Mouse (Mus musculus): Measurements from ENCODE around the gene Tlx3.

Gene Tlx3

DNA sequence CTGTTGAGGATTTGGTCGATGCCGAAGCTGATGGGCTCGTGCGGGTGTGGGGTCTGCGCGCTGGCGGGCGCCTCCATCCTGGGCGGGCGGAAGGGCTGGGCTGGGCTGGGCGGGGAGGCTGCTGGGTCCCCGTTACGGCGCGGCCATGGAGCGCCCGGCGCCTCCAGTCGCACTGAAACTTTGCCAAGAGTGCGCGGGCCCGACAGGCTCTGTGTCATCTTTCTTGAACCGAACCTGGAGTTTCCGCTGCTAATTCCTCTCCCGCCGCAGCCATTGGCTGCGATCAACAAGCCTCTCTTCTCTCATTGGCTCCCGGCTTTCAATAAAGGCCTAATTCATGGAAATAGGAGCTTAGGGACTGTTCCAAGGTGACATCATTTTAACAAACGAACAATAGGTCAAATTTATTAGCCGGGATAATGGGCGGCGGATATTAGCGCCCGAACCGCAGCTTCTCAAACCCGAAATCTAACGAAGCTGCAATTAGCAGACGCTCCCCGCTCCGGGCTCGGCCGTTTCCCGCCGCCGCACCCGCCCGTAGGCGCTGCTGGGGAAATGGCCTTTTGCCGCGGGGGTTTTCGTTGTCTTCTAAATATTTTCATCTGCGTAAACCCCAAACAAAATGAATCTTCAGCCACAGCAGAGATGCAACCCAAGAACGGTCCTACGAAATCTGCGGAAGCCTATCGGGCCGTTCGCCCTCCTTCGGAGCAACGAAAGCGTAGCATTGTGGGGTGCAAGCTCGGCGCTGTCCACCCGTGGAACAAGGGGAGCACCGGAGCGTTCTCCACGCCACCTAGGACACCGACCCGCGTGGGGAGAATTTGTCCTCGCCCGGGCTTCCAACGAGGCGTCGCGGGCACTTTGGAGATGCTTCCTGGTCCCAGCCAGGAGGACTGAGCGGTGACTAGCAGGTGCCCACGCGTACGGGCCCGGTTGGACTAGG lies at the start of gene Tlx3:
Gene Tlx3 (minus strand): TSS at position 207 of the 946 bp plus-strand sequence.
- no peak for DNase-seq (ENCODE audit: low read depth, low spot score)

DNA sequence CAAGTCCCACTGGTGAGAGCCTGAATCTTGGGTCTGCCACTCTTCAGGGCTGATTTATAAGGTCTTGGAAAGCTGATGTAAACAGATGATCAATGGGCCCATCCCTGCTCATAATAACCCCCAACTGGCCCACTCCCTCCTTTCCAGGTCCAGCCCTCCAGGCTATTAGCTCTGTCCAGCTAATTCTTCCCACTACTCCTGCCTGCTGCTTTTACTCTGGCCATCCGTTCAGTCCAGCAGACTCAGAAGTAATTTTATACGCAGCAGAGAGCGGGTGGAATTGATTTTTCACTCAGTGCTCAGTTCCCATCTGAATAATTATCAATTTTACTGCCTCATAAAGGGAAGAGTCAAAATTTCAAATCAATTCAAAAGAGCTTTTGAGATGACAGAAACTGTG lies 36.9 kb upstream of the Tlx3 start:
- DNase-seq (ENCODE audit: low read depth, low spot score): no peak

DNA sequence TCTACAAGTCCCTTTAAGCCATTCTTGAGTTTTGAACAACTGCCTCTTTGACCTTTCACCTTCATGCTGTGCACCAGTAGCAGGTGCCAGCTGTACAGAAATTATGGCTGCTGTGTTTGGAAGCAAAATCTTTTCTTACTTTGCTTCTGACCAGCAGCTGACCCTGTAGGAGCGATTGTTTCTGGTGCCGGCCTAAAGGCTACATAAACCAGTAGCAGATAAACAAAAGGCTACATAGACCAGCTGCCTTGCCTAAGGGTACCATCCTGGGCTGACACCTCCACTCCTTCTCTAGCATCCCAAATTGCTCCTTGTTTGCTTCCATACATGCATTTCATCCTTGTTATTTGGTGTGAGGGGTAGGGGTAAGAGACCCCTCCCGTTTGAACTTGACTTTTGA lies 30.7 kb upstream of the Tlx3 start:
- DNase-seq (ENCODE audit: low read depth, low spot score): no peak

DNA sequence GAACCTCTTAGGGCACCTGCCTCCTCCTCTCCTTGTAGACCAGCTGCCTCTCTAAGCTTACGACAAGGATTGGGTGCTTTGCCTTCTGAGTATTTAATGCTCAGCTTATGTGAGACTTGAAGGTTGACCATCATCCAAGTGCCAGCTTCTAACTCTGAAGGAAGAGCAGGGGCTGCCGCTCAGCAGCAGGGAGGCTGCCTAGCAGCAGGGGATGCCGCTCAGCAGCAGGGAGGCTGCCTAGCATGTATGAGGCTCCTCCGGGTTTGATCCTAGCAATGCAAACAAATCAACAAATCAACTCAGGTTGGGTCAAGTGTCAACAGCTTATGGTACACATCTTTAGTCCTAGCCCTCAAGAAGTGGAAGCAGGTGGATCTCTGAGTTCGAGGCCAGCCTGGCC lies 28.7 kb upstream of the Tlx3 start:
- no peak for DNase-seq (ENCODE audit: low read depth, low spot score)

DNA sequence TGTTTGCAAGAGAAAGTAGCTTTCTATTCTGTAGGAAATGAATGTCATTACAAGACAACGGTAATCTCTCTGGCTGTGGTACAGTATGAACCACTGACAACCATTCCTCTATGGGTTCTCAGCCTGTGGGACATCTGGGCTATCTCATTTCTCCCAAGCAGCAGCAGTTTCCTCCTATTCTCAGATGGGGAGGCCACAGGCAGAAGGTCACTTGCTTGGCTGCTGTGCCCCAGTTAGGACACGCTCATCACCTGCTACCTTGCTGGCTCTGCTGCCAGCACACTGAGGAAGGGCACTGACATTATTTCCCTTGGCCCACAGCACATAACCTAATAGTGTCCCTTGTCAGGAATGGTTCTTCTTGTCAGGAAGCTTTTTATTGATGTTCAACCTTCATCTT lies 24.8 kb upstream of the Tlx3 start:
- DNase-seq (ENCODE audit: low read depth, low spot score): no peak

DNA sequence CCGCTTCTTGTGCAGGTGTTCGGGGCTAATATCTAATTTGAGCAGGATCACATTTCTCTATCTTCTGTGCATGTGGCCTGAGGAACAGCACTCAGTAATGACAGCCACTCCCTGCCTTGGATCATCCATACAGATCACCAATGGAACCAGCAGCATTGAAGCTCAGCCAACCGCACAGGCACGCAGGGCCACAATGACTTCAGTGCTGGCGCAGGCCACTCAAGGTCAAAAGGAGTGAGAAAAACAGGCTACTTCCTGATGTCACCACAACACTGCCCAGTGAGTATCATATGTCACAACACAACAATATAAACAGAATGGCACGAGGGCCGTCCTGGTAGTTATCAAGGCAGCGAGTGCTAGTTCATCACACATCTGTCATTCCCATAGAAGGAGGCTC lies 23.1 kb upstream of the Tlx3 start:
- no peak for DNase-seq (ENCODE audit: low read depth, low spot score)

DNA sequence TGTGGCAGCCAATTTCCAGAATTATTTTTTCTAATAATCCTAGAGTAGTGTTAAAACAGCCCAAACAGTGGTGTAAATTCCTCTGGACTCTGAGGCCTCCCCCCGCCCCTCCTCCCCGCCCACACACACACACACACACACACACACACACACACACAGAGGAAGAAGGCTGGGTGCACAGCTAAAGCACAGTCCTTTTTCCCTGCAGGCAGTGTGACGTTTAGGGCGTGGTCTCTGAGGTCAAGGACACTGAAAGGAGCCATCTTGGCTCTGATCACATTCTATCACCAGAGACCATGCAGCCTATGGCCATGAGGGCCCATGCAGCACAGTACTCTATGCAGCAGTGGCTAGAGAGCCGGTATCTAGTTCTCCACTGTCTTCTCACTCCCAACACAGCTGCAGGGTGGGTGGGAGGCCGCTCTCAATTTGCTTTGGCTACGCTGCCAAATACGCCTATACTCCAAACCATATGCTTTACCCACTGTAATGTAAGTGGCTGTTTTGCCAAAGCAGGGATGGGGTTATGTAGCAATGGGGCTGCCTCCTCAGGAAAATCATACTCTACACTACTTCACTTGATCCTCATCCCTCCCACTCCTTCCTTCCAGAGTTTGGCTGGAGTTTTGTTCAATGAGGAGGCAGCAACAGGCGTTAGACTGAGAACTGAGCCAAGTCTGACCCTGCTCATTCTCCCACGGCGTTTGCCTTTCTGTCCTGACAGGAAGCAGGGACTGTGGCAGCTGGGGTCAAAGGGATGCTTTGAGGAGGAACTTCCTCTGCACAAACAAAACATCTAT lies 18.4 kb upstream of the Tlx3 start:
- no peak for DNase-seq (ENCODE audit: low read depth, low spot score)

DNA sequence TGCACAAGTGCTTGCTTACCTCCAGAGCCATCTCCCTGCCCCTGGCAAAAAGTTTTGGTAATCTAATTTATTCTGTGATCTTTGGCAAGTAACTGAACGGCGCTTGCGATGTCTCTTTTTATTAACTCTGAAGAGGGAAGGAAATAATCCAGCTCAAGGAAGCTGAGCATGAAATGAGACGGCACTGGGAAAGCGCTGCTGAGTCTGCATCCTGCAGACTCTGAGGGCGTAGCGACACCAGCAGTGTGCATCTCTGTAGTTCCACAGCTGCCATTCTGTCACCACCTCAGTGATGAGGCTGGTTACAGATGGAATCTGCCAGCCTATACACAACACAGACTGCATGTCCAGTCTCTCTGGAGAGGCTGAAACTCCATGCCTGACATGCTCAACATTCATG lies 17.4 kb upstream of the Tlx3 start:
- no peak for DNase-seq (ENCODE audit: low read depth, low spot score)

DNA sequence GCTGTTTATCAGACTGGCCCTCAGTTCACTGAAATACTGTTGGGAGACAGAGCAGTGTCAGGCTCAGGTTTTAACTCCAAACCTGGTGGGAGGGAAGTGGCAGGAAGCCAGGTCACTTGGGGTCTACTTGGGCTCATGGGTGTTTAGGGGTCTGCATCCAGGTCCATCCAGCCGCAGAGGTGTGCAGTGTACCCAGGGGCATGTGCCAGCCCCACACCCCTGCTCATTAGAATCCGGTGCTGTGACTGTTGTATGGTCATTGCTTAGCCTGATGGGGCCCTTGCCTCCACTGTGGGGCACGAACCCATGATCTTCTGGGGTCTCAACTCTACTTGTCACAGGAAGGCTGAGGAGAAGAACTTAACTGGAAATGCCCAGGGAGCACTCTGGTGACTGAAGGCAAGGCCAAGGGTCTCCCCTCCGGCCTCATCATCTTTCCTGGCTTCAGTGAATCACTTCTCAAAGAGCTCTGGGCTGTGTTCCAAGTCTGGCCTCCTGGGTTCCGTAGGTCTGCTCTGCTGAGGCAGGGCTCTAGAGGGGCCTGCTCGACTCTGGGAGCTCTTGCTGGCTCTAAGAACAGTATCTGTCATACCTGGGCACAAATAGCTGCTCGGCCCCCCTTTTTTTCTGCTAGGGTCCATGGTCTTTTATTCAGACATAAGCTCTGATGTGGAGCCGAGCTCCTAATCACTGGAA lies 14.1 kb upstream of the Tlx3 start:
- DNase-seq (ENCODE audit: low read depth, low spot score): no peak

DNA sequence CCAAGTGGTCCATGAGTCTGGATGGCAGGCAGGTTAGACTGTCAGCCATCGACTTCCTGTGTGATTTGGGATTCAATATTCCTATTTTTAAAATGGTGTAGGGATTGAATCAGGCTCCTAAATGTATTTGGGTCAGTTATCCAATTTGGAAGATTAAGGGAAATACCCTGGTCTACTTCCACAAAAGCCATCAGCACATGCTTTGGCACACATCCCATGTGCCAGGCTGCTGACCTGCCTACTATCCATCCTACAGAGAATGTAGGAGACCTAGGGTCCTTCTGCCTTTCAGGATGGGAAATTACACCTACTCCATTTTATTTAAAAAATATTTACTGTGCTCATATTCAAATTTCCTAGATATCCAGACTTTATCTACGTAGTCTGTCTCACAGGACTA lies 4.0 kb upstream of the Tlx3 start:
- no peak for DNase-seq (ENCODE audit: low read depth, low spot score)

DNA sequence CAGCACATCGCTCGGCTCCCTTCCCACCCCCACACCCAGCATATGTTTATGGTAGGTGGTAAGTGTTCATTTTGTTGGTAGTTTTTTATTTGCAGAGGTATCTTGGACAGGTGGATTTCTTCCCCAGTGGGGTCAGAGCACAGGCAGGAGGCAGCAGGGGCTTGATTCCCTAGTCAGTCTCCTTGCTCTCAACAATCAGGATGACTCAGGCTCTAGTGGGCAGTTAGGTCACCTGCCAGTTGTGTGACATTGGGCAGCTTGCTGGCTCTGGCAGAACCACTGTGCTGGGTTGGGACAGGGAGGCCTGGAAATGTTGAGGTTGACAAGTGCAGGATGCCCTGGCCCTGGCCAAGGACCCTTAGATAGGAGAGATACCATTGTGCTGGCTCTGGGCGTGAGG lies 1.6 kb upstream of the Tlx3 start:
- DNase-seq (ENCODE audit: low read depth, low spot score): no peak

DNA sequence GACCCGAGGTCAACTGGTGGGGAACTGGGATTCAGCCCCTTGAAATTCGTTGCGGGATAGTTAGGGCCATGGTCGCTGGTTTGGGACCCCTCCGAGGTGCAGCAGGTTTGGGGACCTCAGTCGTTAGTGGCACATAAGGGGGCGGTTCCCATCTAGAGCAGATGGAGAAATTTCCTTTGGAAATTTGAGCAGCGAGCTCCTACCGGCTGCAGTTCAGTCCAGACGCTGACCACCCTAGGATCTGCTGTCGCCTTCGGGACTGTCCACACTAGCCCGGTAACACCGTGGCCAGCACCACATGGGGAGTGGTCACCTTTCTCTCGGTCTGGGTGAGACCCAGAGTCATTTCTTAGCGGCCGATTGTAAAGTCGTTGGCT lies 928 bp upstream of the Tlx3 start:
- DNase-seq (ENCODE audit: low read depth, low spot score): no peak

DNA sequence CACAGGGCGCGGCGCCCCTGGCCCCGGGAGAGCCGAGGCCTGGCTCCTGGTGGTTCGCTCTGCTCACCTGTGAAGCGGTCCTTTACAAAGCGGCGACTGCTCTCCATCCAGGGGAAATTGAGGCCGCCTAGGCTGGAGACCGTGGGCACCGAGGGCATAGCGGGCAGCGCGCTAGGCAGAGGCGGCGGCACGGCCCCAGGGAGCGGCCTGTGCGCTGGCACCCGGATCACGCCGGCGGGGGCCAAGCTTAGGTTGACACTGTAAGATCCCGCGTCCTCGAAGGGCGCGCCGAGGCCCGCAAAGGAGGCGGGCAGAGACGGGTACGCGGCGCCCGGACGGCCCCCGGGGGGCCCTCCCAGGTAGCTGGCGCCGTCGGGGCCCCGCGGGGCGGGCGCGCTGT lies 417 bp downstream of the Tlx3 start:
- no peak for DNase-seq (ENCODE audit: low read depth, low spot score)

DNA sequence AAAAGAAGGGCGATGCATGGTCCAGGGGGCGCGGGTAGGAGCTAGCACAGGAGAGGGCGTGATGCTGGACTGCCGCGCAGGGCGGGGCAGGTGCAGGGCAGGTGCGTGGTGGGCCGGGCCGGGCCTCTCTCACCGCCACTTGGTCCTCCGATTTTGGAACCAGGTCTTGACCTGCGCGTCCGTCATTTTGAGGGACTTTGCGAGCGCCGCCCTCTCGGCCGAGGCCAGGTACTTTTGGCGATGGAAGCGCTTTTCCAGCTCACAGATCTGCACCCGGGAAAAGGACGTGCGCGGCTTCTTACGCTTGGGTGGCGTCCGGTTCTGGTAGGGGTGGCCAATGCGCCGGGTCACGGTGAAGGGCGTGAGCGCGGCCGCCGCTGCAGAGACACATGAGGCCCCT lies 1.1 kb downstream of the Tlx3 start:
- no peak for DNase-seq (ENCODE audit: low read depth, low spot score)

DNA sequence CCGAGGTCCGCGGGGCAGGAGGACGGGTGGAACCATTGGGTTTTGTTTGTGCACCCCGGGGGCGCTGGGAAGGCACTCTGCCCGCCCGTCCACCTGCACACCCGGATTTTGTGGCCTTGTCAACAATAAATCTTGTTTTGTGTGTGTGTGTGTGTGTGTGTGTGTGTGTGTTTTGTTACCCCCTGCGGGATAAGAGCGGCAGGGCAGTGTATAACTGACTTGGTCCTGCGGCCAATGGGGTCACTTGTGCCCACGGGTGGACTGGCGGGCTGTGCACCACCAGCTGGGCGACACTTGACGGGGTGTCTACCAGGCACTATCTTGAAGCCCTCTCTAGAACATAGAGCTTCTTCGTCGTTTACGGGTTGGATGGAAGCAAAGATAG lies 1.8 kb downstream of the Tlx3 start:
- no peak for DNase-seq (ENCODE audit: low read depth, low spot score)

DNA sequence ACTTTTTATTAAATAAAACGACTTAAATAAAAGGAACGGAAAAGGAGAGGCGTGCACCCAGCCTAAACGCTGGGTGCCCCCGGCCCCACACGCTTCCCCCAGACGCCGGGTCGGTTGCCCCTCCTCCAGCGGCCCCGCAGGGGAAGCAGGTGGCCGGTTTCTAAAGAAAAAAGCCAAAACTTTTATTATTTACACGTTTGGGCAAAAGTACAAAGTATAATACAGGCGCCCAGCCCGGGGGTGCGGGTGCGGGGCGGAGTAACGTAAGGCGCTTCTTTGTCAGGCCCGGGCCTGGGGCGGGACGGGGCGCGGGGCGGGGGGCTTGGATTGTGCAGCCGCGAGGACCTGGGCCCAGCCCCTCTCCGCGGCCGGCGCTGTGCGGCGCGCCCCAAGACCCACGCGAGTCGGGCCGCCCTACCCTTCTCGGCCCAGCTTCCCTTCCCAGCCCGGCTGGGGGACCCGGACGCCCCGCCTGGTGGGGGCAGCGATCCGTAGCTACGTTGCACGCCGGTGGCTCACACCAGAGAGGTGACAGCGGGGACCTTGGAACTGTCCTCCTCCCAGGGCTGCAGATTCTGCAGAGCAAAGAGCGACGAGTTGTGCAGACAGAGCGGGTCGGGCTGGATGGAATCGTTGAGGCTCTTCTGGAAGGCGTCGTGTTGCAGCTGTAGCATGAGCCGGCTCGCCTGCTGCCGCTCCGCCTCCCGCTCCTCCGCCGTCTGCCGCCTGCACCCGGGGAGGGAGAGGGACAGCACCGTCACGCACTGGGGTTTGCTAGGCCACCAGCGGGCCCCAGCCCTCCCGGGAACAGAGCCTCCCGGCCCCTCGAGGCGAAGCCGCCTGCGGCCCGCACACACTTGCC lies 2.4 kb downstream of the Tlx3 start:
- no peak for DNase-seq (ENCODE audit: low read depth, low spot score)

DNA sequence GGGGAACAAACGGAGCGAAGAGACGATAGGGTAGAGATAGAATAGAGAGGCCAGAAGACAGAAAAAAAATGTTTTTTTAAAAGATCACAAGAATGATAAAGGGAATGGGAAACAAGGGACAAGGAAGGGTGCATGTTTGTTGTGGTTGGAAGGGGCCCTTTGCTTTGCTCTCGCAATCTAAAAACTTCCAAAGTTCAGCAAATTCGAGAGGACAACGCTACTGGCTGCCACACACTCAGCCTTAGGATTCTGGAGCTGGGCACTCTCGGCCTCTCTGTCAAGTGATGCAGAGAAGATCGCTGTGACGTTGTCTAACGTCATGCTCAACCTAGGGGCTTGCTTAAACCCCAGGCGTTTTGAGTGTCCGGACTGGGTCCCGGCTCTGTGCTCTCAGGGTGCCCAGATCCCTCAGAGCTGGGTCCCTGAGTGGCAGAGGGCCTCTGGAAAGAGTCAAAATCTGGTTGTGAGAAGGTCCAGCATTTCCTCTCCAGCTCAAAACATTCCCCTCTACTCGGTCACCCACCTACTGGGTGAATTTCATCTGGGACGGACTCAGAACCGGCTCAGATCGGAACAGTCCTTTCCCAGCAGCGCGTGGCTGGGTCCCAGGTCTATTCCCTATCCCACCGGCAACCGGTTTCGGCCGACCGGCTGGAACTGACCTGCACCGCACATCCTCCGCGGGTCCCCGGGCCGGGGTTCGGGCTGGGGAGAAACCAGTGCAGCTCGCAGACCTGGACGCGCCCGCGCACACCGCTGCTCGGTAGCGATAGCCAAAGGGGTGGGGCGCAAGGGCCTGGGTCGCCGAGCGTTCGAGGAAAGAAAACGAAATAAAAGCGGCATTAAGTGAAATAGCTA lies 3.3 kb downstream of the Tlx3 start:
- DNase-seq (ENCODE audit: low read depth, low spot score): no peak

DNA sequence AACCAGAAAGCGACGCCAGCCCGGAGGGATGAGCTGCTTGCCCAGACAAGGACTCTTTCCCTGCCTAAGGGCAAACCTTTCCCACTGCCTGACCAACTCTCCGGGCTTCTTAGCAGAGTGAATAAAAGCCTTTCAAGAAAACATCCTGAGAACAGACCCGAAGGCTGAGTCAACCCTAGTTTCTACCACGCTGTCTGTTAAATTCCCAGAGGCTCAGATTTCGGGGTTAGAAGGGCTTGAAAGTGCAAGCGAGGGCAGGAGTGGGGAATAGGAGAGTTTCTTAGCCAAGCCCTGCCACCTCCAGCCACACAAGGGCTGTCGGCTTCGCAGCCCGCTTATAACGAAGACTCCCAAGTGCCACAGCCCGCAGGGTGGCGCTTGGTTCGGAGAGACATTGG lies 4.3 kb downstream of the Tlx3 start:
- no peak for DNase-seq (ENCODE audit: low read depth, low spot score)

DNA sequence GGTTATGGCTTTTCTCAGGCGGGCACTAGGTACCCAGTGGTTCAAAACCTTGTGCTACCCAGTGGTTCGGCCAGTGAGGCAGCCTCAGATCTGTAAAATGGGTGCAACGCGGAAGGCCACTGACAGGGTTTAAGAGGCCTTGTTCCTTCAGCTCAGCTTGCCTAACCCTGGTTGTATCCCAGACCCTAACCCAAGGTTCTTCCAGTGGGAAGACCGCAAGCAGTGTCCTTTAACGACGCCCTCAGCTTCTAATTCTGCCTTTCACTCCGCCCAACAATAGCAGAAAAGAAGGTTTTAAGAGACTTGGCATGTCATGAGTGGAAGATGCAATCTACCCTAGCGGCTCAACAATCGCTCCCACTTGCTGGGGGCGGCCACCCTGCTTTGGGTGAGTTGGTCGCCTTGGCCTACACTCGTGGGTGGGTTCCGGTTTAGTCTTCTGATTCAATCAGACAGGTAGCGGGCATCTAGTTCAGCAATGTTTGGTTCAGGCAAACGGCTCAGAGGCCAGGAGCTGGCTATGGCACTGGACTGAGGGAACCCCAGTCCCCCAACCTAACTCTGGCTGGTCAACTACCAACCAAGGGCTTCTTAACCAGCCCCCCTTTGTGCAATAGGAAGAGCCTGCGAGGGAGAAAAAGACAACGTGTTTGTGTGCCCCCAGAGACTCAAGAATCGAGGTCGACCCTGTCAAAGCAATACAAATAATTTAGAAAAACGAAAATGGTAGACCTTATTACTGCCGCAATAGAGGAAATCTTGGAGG lies 4.9 kb downstream of the Tlx3 start:
- no peak for DNase-seq (ENCODE audit: low read depth, low spot score)

DNA sequence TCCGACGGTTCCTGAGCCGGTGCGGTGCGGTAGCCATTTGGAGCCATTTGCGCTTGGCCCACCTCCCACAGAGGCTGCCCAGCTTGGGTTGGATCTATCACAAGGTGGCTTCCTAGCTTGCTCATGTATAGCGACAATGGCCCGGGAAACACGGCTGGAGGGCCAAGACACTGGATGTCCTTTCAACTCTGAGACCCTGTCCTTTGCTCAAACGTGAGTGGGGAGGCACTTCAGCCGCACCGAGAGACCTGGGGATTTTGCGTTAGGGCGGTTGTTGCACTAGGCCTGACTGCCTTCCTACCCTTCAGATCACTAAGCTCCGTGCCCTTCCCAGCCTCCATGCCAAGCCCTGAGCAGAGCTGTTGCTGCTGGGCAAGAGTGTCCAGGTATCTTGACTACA lies 5.7 kb downstream of the Tlx3 start:
- no peak for DNase-seq (ENCODE audit: low read depth, low spot score)
